Mouse (Mus musculus) cerebellum, adult (tissue): ENCODE measurements at regions not wholly inside any gene's neighbourhood (a gene's known extent, or its start where the extent isn't known, plus 50 kb on each side); places are given as distances from the start of the nearest gene placed in this dataset.

Experiments used
- ATAC-seq: cut with Nextera tagmentation; 2 replicates; pipeline ENCODE4 v1.9.2; 2017; ENCODE audit warnings: mild to moderate bottlenecking, moderate library complexity, mixed read lengths; ENCODE audit not compliant: insufficient number of reproducible peaks, low FRiP score, low TSS enrichment

DNA sequence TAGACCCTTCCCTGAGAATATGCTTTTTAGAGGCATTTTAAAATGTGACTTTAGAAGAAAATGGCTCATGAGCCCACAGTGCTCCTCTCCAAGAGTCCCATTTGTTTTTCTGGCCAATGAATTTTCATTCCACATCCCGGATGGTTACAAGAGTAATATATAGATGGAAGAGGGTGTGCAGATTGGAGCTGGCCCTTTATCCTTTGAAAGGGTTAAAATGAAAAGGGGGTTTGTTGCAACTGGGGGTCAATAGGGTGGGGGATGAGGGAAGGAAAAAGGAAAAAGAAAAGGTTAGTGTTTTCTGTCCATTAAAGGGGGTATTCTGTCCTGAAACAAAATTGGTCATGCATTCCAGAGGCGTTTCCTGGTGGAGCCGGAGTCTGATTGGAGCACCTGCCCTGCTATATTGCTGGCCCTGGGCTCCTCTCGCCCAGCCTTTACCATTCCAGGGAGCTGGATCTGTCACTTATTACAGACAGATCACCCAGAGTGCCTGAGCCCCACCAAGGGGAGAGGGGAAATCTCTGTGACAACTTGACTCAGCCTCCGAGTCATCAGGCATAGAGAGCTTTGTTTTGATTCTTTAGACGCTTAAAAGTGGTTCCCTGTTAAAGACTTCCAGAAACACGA lies 666.7 kb downstream of the Pkhd1 start:
- no peak for ATAC-seq

DNA sequence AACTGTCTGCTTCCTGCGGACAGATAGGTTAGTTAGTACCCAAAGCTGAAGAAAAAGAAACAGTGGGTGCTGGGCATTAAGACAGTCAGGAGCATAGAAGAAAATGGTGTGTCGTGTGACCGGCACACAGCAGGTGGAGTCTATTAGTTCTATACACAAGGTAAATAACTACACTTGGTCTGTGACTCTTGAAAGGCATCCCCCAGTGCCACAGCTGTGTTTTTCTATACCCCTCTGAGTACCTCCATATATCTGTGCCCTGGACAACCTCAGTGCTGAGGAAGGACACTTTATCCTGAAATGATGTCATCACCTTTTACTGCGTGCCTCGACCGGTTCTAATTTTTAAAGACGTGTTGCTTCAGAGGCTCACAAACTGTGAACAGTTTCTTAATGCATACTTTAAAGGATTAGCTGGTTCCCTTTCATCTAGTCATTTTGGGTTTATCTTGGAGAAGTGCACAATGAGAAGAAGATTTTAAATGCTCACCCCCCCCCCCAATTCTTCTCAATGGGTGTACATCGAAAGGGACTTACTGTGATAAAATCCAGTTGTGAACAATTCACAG lies 666.1 kb downstream of the Pkhd1 start:
- ATAC-seq, result no peak

DNA sequence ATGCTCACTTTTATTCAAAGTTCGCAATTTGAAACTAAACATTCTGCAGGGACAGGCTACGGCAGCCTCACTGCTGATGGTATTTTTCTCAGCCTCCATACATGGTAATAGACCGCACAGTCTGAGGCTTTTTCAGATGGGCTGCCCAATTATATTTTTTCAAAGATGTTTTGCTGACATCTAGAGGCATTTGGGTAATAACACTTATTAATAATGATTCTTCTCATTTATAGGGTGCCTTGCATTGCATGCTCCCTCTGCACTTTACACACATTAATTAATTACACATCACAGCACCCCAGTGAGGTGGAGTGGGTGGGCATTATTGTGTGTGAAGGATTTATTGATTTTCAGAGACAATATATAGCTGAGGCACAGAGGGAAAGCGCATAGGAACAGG lies 644.5 kb downstream of the Pkhd1 start:
- ATAC-seq, result no peak

DNA sequence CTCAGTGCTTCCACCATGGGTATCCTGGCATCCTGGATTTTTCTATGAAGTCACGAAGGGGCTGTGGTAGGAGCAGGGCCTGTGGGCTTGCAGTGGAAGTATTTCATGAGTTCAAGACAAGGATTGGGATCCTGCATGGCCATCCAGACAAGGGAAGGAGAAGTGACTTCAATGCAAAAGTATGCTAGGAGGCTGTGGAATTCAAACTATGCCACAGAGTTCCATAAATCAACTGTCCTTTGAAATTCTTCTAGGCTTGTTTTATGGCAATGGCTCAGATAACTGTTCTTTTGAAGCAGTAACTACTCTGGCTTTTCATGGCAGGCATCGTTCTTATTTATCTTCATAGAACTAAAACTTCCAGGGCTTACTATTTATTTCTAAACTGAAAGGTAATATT lies 643.9 kb downstream of the Pkhd1 start:
- no peak for ATAC-seq

DNA sequence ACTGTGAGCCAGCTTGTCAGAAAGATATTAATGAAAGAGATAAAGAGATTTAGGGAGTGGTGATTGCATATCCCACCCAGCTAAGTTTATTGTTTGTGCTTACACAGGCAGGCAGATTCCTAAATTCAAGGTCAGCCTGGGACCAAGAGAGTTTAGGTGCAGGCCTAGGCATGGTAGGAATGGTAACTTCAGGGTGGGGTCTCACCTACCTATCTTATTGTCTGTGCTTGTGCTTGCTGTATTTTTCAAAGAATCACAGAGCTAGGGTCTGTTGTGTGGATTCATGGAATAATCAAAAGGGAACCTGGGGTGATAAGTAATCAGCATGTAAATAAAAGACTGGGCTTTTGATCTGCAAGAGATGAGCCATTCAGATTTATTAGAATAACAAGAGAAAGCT lies 642.4 kb downstream of the Pkhd1 start:
- no peak for ATAC-seq

DNA sequence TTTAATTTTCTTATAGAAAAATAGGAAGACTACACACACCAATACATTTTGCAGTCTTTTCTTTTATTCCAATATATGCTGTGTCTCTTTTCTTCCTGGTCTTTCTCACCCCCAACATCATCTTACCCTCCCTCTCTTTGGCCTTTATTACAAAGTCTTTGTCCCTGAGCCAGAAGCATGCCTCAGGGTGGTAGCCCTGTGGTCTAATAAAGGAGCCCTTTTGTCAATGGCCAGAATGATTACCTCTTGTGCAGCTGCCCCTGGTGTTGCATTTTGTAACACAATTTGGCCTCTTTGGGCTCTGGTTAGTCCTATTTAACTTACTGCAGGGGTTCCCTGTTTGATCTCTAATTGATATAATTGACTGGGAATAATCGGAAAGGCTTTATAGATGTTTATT lies 636.7 kb downstream of the Pkhd1 start:
- ATAC-seq, result no peak

DNA sequence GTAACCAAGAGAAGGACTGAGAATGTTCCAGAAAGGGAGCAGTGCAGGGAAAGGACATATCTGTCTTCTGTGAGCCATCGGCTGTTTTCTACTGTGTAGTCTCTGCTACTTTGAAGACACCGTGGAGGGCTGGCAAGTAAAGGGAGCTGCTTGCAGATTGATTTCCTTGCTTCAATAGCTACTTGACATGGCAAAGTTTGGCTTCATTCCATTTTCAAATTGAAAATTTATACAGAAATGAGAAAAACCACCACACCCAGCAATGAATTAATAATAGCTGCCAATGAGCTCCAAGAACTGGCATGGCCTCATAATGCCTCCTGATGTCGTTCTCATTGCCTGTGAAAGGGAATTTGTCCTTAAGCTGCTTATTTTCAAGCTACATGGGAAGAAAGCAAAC lies 635.1 kb downstream of the Pkhd1 start:
- ATAC-seq, result no peak

DNA sequence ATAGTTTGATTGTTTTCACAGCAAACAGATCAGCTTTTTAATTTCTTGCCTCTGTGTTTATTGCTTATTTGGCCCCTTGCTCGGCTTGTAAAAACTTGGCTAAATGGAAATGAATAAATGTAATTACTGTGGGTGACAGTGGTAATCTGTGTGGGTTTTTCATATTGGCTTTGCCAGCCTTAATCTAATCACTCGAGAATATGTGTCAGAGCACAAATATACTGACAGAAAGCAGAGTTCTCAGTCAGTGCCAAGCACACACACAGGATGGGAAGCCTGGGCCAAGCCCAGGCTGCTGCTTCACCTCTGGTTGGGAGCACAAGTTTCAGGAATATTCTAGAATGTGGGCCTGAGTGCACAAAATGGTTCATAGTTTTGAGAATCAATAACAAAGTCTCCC lies 634.4 kb downstream of the Pkhd1 start:
- ATAC-seq, result no peak

DNA sequence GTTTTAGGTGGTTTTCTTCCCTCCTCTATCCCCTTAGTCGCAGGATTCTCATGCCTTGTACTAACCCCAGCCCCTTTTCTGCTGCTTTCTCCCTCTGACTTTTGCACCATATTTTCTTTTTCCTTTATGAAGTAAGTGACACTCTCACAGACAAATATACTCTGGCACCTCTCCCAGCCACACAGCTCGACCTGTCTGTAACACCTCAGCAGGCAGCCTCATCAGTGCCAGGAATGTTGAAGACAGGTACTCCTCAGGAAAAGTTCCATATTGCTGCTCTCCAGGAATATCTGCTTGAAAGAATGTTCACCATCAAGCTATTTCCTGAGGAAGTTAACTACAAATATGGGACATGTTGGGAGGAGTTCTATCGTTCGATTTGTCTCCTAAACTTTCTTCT lies 627.9 kb downstream of the Pkhd1 start:
- no peak for ATAC-seq
